Mouse (Mus musculus) hindbrain, embryonic 14.5 days (tissue): Measurements from ENCODE around the gene Jade3. TPM values are rescaled to one million over a fixed set of nuclear protein-coding genes. Genes with fewer than 3 reads are reported as not detected.
A peak's percentile ranks its signal among the peaks of the same experiment; 100 is the strongest.

Experiments
- ATAC-seq: fragments of 200-750 bp; cut with Nextera tagmentation; 2 replicates; pipeline ENCODE4 v1.8.0; 2017; ENCODE audit warnings: moderate number of reproducible peaks, mild to moderate bottlenecking, moderate TSS enrichment, moderate library complexity; ENCODE audit not compliant: low FRiP score
- DNase-seq: peaks from one replicate; pipeline ENCODE4 v3.0.0-alpha.2; 2015; ENCODE audit warnings: low spot score
- H3K27ac ChIP-seq: fragments of 300-500 bp; sonication (generic); 2 replicates; pipeline ENCODE4 v1.5.1; 2014; ENCODE audit warnings: mild to moderate bottlenecking, moderate library complexity
- H3K27me3 ChIP-seq: fragments of 300-500 bp; sonication (generic); 2 replicates; pipeline ENCODE4 v1.6.1; 2014; ENCODE audit warnings: mild to moderate bottlenecking, low read length, mixed read lengths; ENCODE audit not compliant: control insufficient read depth, insufficient read depth
- H3K36me3 ChIP-seq: fragments of 300-500 bp; sonication (generic); replicated peaks from 2 replicates; pipeline ENCODE4 v1.6.1; 2014; ENCODE audit not compliant: control insufficient read depth, insufficient read depth
- H3K4me1 ChIP-seq: fragments of 300-500 bp; sonication (generic); replicated peaks from 2 replicates; pipeline ENCODE4 v1.6.1; 2014; ENCODE audit warnings: antibody characterized with exemption, low read length, mixed read lengths; ENCODE audit not compliant: control insufficient read depth, insufficient read depth
- H3K4me2 ChIP-seq: fragments of 300-500 bp; sonication (generic); replicated peaks from 2 replicates; pipeline ENCODE4 v1.6.1; 2014; ENCODE audit warnings: mild to moderate bottlenecking, moderate library complexity
- H3K4me3 ChIP-seq: fragments of 300-500 bp; sonication (generic); replicated peaks from 2 replicates; pipeline ENCODE4 v1.5.1; 2014; ENCODE audit warnings: mild to moderate bottlenecking, low read length
- H3K9ac ChIP-seq: fragments of 300-500 bp; sonication (generic); 2 replicates; pipeline ENCODE4 v1.6.1; 2014
- H3K9me3 ChIP-seq: fragments of 300-500 bp; sonication (generic); 2 replicates; pipeline ENCODE4 v1.6.1; 2016; ENCODE audit warnings: low read length; ENCODE audit not compliant: control insufficient read depth
- WGBS: fragments of 180-500 bp; shearing (Covaris S2); extraction: QIAGEN DNeasy Blood & Tissue Kit; methylation state at CpG from one replicate; pipeline ENCODE4 v1.1.7; 2014; 5-methylcytosine and 5-hydroxymethylcytosine counted together
- polyA plus RNA-seq: library from polyadenylated mRNA; unstranded; fragments of >200 nt; fragmentation: Nextera tagmentation; extraction: Ambion mirVana; gene quantifications from 2 replicates; pipeline ENCODE4 v1.2.1, GENCODE M21; 2014

Gene Jade3
- polyA plus RNA-seq, 1 experiment from 2014 or later: 4.8 TPM

- Histone ChIP-seq H3K27ac (no peak overlapping the region), H3K4me2 (no peak overlapping the region), H3K27me3 (no peaks in the 10 kb centered on the region), H3K9ac (no peak overlapping the region), H3K4me3 (no peak overlapping the region), H3K4me1 (no peaks in the 10 kb centered on the region), H3K36me3 (peaks cover 21% of the 10 kb centered on the region), H3K9me3 (no peaks in the 10 kb centered on the region)
- DNase-seq (no peak), ATAC-seq (no peak)
These were observed 96.1 kb downstream of the Jade3 start for GRCm38 (mm10) chrX:20521578-20521977.

- 60% methylated on average over 1 of the region's 1 CpGs for WGBS
- no peak for ATAC-seq
- H3K4me2 ChIP-seq: no peak overlapping the region
- no peaks in the 10 kb centered on the region for H3K4me1 ChIP-seq
- no peaks in the 10 kb centered on the region for H3K27me3 ChIP-seq
- H3K4me3 ChIP-seq: no peak overlapping the region
- H3K9me3 ChIP-seq: no peaks in the 10 kb centered on the region
- H3K9ac ChIP-seq: no peak overlapping the region
- H3K36me3 ChIP-seq: no peaks in the 10 kb centered on the region
- no peak overlapping the region for H3K27ac ChIP-seq
- no peak for DNase-seq
These were observed 107.1 kb downstream of the Jade3 start for GRCm38 (mm10) chrX:20532621-20533020.

- H3K27ac ChIP-seq: no peak overlapping the region
- WGBS: 87% methylated on average over 3 of the region's 3 CpGs
- no peak overlapping the region for H3K4me3 ChIP-seq
- ATAC-seq (no peak), DNase-seq (no peak)
- H3K4me1 ChIP-seq: no peaks in the 10 kb centered on the region
- no peaks in the 10 kb centered on the region for H3K36me3 ChIP-seq
- no peak overlapping the region for H3K9ac ChIP-seq
- no peaks in the 10 kb centered on the region for H3K9me3 ChIP-seq
- H3K27me3 ChIP-seq: no peaks in the 10 kb centered on the region
- no peak overlapping the region for H3K4me2 ChIP-seq
These were observed 118.4 kb downstream of the Jade3 start for GRCm38 (mm10) chrX:20543867-20544266.

GRCm38 (mm10) chrX:20547609-20548008 lies 122.1 kb downstream of the Jade3 start:
- peak overlapping the region; percentile 60; the same call in 1 of the 2 replicates for H3K9ac ChIP-seq
- no peaks in the 10 kb centered on the region for H3K9me3 ChIP-seq
- no peaks in the 10 kb centered on the region for H3K27me3 ChIP-seq
- no peak overlapping the region for H3K27ac ChIP-seq
- DNase-seq: no peak
- peak overlapping the region; percentile 64 for H3K4me2 ChIP-seq
- ATAC-seq: no peak
- WGBS: 68% methylated on average over 5 of the region's 5 CpGs
- H3K4me3 ChIP-seq: peak overlapping the region; percentile 33
- H3K4me1 ChIP-seq: no peaks in the 10 kb centered on the region
- H3K36me3 ChIP-seq: no peaks in the 10 kb centered on the region

- Histone ChIP-seq H3K9me3 (no peaks in the 10 kb centered on the region), H3K4me3 (peak overlapping the region; percentile 33), H3K36me3 (no peaks in the 10 kb centered on the region), H3K27ac (no peak overlapping the region), H3K4me1 (no peaks in the 10 kb centered on the region), H3K4me2 (peak overlapping the region; percentile 64), H3K9ac (peak overlapping the region; percentile 60), H3K27me3 (no peaks in the 10 kb centered on the region)
- 20% methylated on average over 24 of the region's 24 CpGs for WGBS
- peak; percentile 23 for DNase-seq
- ATAC-seq: peak; percentile 72
These were observed 122.8 kb downstream of the Jade3 start for GRCm38 (mm10) chrX:20548011-20548879.

GRCm38 (mm10) chrX:20548880-20549440 lies 123.5 kb downstream of the Jade3 start:
- H3K4me3 ChIP-seq: 0 out of 2 replicates have a peak overlapping the region, but pooled peaks have one; percentile 33
- H3K4me2 ChIP-seq: peak overlapping the region; percentile 64; the same call in 1 of the 2 replicates
- H3K9ac ChIP-seq: no peak overlapping the region
- no peak for DNase-seq
- H3K27me3 ChIP-seq: no peaks in the 10 kb centered on the region
- no peaks in the 10 kb centered on the region for H3K9me3 ChIP-seq
- 58% methylated on average over 1 of the region's 1 CpGs for WGBS
- no peak for ATAC-seq
- H3K27ac ChIP-seq: no peak overlapping the region
- H3K36me3 ChIP-seq: no peaks in the 10 kb centered on the region
- H3K4me1 ChIP-seq: no peaks in the 10 kb centered on the region

- Histone ChIP-seq H3K9ac (no peak within 1 kb of the TSS), H3K4me1 (no peaks in the 10 kb centered on the region), H3K9me3 (no peaks in the 10 kb centered on the region), H3K4me2 (peak within 1 kb of the TSS; percentile 64), H3K4me3 (peak within 1 kb of the TSS; percentile 33; the same call in 1 of the 2 replicates), H3K27ac (no peak within 1 kb of the TSS), H3K27me3 (no peaks in the 10 kb centered on the region), H3K36me3 (no peaks in the 10 kb centered on the region)
- DNase-seq: no peak
- 79% methylated on average over 3 of the region's 3 CpGs for WGBS
- no peak for ATAC-seq
These were observed 124.0 kb downstream of the Jade3 start, which contains the start of gene Rgn for GRCm38 (mm10) chrX:20549532-20549931. Gene Rgn (plus strand): TSS chrX:20549787.

- WGBS: 86% methylated on average over 2 of the region's 2 CpGs
- Histone ChIP-seq H3K27me3 (no peaks in the 10 kb centered on the region), H3K36me3 (no peaks in the 10 kb centered on the region), H3K27ac (no peak overlapping the region), H3K4me3 (no peak overlapping the region), H3K4me2 (no peak overlapping the region), H3K9me3 (no peaks in the 10 kb centered on the region), H3K4me1 (no peaks in the 10 kb centered on the region), H3K9ac (no peak overlapping the region)
- ATAC-seq (no peak), DNase-seq (no peak)
These were observed 126.7 kb downstream of the Jade3 start for GRCm38 (mm10) chrX:20552199-20552598.

GRCm38 (mm10) chrX:20561846-20562245 lies 136.4 kb downstream of the Jade3 start:
- peak; percentile 44 for DNase-seq
- H3K4me3 ChIP-seq: no peak overlapping the region
- H3K9ac ChIP-seq: no peak overlapping the region
- H3K36me3 ChIP-seq: no peaks in the 10 kb centered on the region
- no peak for ATAC-seq
- H3K9me3 ChIP-seq: no peaks in the 10 kb centered on the region
- H3K27me3 ChIP-seq: no peaks in the 10 kb centered on the region
- no peak overlapping the region for H3K27ac ChIP-seq
- H3K4me1 ChIP-seq: no peaks in the 10 kb centered on the region
- WGBS: 35% methylated on average over 1 of the region's 1 CpGs
- no peak overlapping the region for H3K4me2 ChIP-seq
